Mouse (Mus musculus) forebrain, embryonic 12.5 days (tissue): ENCODE data around the gene Tmem14a. TPM values are rescaled to one million over a fixed set of nuclear protein-coding genes. Genes with fewer than 3 reads are reported as not detected.
"Not testable (repeated sequence)": the region's sequence is repeated elsewhere in the genome, so short reads cannot be mapped to it uniquely, and the experiment has no call there.

Source experiments
- ATAC-seq: fragments of 200-750 bp; cut with Nextera tagmentation; 2 replicates; pipeline ENCODE4 v1.8.0; 2017; ENCODE audit warnings: moderate TSS enrichment; ENCODE audit not compliant: low FRiP score
- H3K27ac ChIP-seq: fragments of 300-500 bp; sonication (generic); 2 replicates; pipeline ENCODE4 v1.5.1; 2016; ENCODE audit warnings: mild to moderate bottlenecking
- H3K27me3 ChIP-seq: fragments of 300-500 bp; sonication (generic); 2 replicates; pipeline ENCODE4 v1.6.1; 2016; ENCODE audit warnings: mild to moderate bottlenecking
- H3K36me3 ChIP-seq: fragments of 300-500 bp; sonication (generic); replicated peaks from 2 replicates; pipeline ENCODE4 v1.6.1; 2016; ENCODE audit warnings: mild to moderate bottlenecking
- H3K4me1 ChIP-seq: fragments of 300-500 bp; sonication (generic); 2 replicates; pipeline ENCODE4 v1.6.1; 2016
- H3K4me2 ChIP-seq: fragments of 300-500 bp; sonication (generic); 2 replicates; pipeline ENCODE4 v1.6.1; 2016; ENCODE audit warnings: mild to moderate bottlenecking, moderate library complexity
- H3K4me3 ChIP-seq: fragments of 300-500 bp; sonication (generic); replicated peaks from 2 replicates; pipeline ENCODE4 v1.5.1; 2016; ENCODE audit warnings: mild to moderate bottlenecking
- H3K9ac ChIP-seq: fragments of 300-500 bp; sonication (generic); 2 replicates; pipeline ENCODE4 v1.6.1; 2016; ENCODE audit warnings: mild to moderate bottlenecking
- H3K9me3 ChIP-seq: fragments of 300-500 bp; sonication (generic); 2 replicates; pipeline ENCODE4 v1.6.1; 2016
- WGBS: fragments of 180-500 bp; shearing (Covaris S2); methylation state at CpG from one replicate; pipeline ENCODE4 v1.1.7; 2016; 5-methylcytosine and 5-hydroxymethylcytosine counted together
- polyA plus RNA-seq: library from polyadenylated mRNA; unstranded; fragments of >200 nt; fragmentation: Nextera tagmentation; extraction: Ambion mirVana; gene quantifications from 2 replicates; pipeline ENCODE4 v1.2.1, GENCODE M21; 2016

The Tmem14a gene
- 12.7 and 13.6 TPM in 2 replicates for polyA plus RNA-seq

- ATAC-seq: peak; percentile 94
- H3K4me3 ChIP-seq: peak within 1 kb of the TSS; percentile 62
- 2% methylated on average over 17 of the region's 17 CpGs for WGBS
- H3K27ac ChIP-seq: no peak within 1 kb of the TSS
- peaks cover 9% of the 10 kb centered on the region for H3K4me1 ChIP-seq
- no peaks in the 10 kb centered on the region for H3K27me3 ChIP-seq
- peak within 1 kb of the TSS; percentile 71 for H3K9ac ChIP-seq
- no peaks in the 10 kb centered on the region for H3K36me3 ChIP-seq
- H3K4me2 ChIP-seq: peak within 1 kb of the TSS; percentile 72
- no peaks in the 10 kb centered on the region for H3K9me3 ChIP-seq
Observed at GRCm38 (mm10) chr1:21218489-21218919, at the start of gene Tmem14a. Gene Tmem14a (plus strand): TSS chr1:21218575.

GRCm38 (mm10) chr1:21185196-21185595, 33.2 kb upstream of the Tmem14a start:
- Histone ChIP-seq H3K9me3 (no peaks in the 10 kb centered on the region), H3K27me3 (no peaks in the 10 kb centered on the region), H3K9ac (no peak overlapping the region), H3K4me3 (no peak overlapping the region), H3K36me3 (no peaks in the 10 kb centered on the region), H3K4me2 (no peak overlapping the region), H3K27ac (no peak overlapping the region), H3K4me1 (no peaks in the 10 kb centered on the region)
- 91% methylated on average over 6 of the region's 6 CpGs for WGBS
- no peak for ATAC-seq

- Histone ChIP-seq H3K9me3 (no peaks in the 10 kb centered on the region), H3K4me3 (no peak overlapping the region), H3K27me3 (no peaks in the 10 kb centered on the region), H3K9ac (no peak overlapping the region), H3K4me2 (no peak overlapping the region), H3K4me1 (no peaks in the 10 kb centered on the region), H3K27ac (no peak overlapping the region), H3K36me3 (no peaks in the 10 kb centered on the region)
- no peak for ATAC-seq
- 87% methylated on average over 1 of the region's 1 CpGs for WGBS
Observed at GRCm38 (mm10) chr1:21206241-21206640, 12.1 kb upstream of the Tmem14a start.

GRCm38 (mm10) chr1:21213537-21213936, 4.8 kb upstream of the Tmem14a start:
- not testable (repeated sequence) for H3K4me3 ChIP-seq, H3K27me3 ChIP-seq, ATAC-seq, H3K9ac ChIP-seq, H3K4me1 ChIP-seq, H3K4me2 ChIP-seq, H3K9me3 ChIP-seq, H3K36me3 ChIP-seq, H3K27ac ChIP-seq
- 34% methylated on average over 3 of the region's 3 CpGs for WGBS

- H3K27ac ChIP-seq, H3K4me2 ChIP-seq, H3K36me3 ChIP-seq, ATAC-seq, H3K4me3 ChIP-seq, H3K4me1 ChIP-seq, H3K27me3 ChIP-seq, H3K9me3 ChIP-seq, H3K9ac ChIP-seq: not testable (repeated sequence)
- WGBS: 79% methylated on average over 6 of the region's 6 CpGs
Observed at GRCm38 (mm10) chr1:21213991-21214692, 4.2 kb upstream of the Tmem14a start.

- Histone ChIP-seq H3K9me3 (no peaks in the 10 kb centered on the region), H3K9ac (no peak overlapping the region), H3K36me3 (no peaks in the 10 kb centered on the region), H3K27ac (no peak overlapping the region), H3K4me2 (no peak overlapping the region), H3K4me1 (peaks cover 8% of the 10 kb centered on the region), H3K27me3 (no peaks in the 10 kb centered on the region), H3K4me3 (no peak overlapping the region)
- no peak for ATAC-seq
- 95% methylated on average over 6 of the region's 6 CpGs for WGBS
Observed at GRCm38 (mm10) chr1:21227756-21228395, 9.5 kb downstream of the Tmem14a start.

GRCm38 (mm10) chr1:21228740-21229722, 10.7 kb downstream of the Tmem14a start:
- not testable (repeated sequence) for H3K27ac ChIP-seq, H3K9me3 ChIP-seq, ATAC-seq, H3K36me3 ChIP-seq, H3K4me3 ChIP-seq, H3K27me3 ChIP-seq, H3K4me2 ChIP-seq, H3K4me1 ChIP-seq, H3K9ac ChIP-seq
- 87% methylated on average over 15 of the region's 15 CpGs for WGBS

- H3K9ac ChIP-seq: no peak overlapping the region
- no peak overlapping the region for H3K4me3 ChIP-seq
- ATAC-seq: no peak
- no peak overlapping the region for H3K4me2 ChIP-seq
- no peaks in the 10 kb centered on the region for H3K36me3 ChIP-seq
- WGBS: 66% methylated on average over 2 of the region's 2 CpGs
- H3K27ac ChIP-seq: no peak overlapping the region
- no peaks in the 10 kb centered on the region for H3K27me3 ChIP-seq
- peaks cover 8% of the 10 kb centered on the region for H3K4me1 ChIP-seq
- H3K9me3 ChIP-seq: no peaks in the 10 kb centered on the region
Observed at GRCm38 (mm10) chr1:21230376-21230775, 12.0 kb downstream of the Tmem14a start.

- WGBS: 41% methylated on average over 5 of the region's 5 CpGs
- ATAC-seq: 0 out of 2 replicates have a peak, but pooled peaks have one; percentile 20
- H3K9ac ChIP-seq: no peak overlapping the region
- H3K4me2 ChIP-seq: no peak overlapping the region
- H3K36me3 ChIP-seq: no peaks in the 10 kb centered on the region
- H3K4me1 ChIP-seq: peaks cover 8% of the 10 kb centered on the region
- no peaks in the 10 kb centered on the region for H3K27me3 ChIP-seq
- no peak overlapping the region for H3K4me3 ChIP-seq
- H3K9me3 ChIP-seq: no peaks in the 10 kb centered on the region
- no peak overlapping the region for H3K27ac ChIP-seq
Observed at GRCm38 (mm10) chr1:21231744-21232464, 13.5 kb downstream of the Tmem14a start.

- H3K27ac ChIP-seq: no peak overlapping the region
- H3K9me3 ChIP-seq: no peaks in the 10 kb centered on the region
- H3K4me1 ChIP-seq: peaks cover 8% of the 10 kb centered on the region
- ATAC-seq: no peak
- WGBS: 100% methylated on average over 1 of the region's 1 CpGs
- H3K4me3 ChIP-seq: no peak overlapping the region
- H3K36me3 ChIP-seq: no peaks in the 10 kb centered on the region
- no peak overlapping the region for H3K4me2 ChIP-seq
- no peaks in the 10 kb centered on the region for H3K27me3 ChIP-seq
- no peak overlapping the region for H3K9ac ChIP-seq
Observed at GRCm38 (mm10) chr1:21232516-21232915, 14.1 kb downstream of the Tmem14a start.

GRCm38 (mm10) chr1:21235359-21235758, 17.0 kb downstream of the Tmem14a start:
- no peaks in the 10 kb centered on the region for H3K9me3 ChIP-seq
- no peak overlapping the region for H3K4me2 ChIP-seq
- 89% methylated on average over 6 of the region's 6 CpGs for WGBS
- H3K27me3 ChIP-seq: no peaks in the 10 kb centered on the region
- H3K4me3 ChIP-seq: no peak overlapping the region
- H3K4me1 ChIP-seq: peaks cover 4% of the 10 kb centered on the region
- no peaks in the 10 kb centered on the region for H3K36me3 ChIP-seq
- no peak overlapping the region for H3K9ac ChIP-seq
- ATAC-seq: no peak
- H3K27ac ChIP-seq: no peak overlapping the region
